24 mouse cellular contexts compared by ENCODE assay signal in genomic region chr6:141986772-141987171, GRCm38 (mm10). TPM values are rescaled to one million over a fixed set of nuclear protein-coding genes. Genes with fewer than 3 reads are reported as not detected.
"Had no signal": no experiment of that assay in that cellular context is flagged by ENCODE, and none has a peak within 500 bp of the region (broad histone marks: within the 10 kb centered on the region; RNA-seq: fewer than 3 reads in every experiment).

No protein-coding gene starts in this region.

- H3K4me1 ChIP-seq: neural tube, embryonic 13.5 days; neural tube, embryonic 15.5 days; stomach, embryonic 15.5 days had no signal

- H3K4me2 ChIP-seq: neural tube, embryonic 13.5 days; neural tube, embryonic 15.5 days; stomach, embryonic 15.5 days had no signal

- H3K9me3 ChIP-seq: neural tube, embryonic 13.5 days; neural tube, embryonic 15.5 days; stomach, embryonic 15.5 days had no signal

- H3K9ac ChIP-seq: neural tube, embryonic 13.5 days; neural tube, embryonic 15.5 days; stomach, embryonic 15.5 days had no signal

- H3K27me3 ChIP-seq: neural tube, embryonic 13.5 days; neural tube, embryonic 15.5 days; stomach, embryonic 15.5 days had no signal

- H3K36me3 ChIP-seq: neural tube, embryonic 13.5 days; neural tube, embryonic 15.5 days; stomach, embryonic 15.5 days had no signal

- H3K27ac ChIP-seq: neural tube, embryonic 13.5 days; neural tube, embryonic 15.5 days; stomach, embryonic 15.5 days; stomach, postnatal 0 days had no signal

- DNase-seq: retina, postnatal 1 day; right cerebral cortex, adult 18-20 months; right cerebral cortex, postnatal 14 days; right cerebral cortex, postnatal 25 days; right cerebral cortex, postnatal 4 days; spleen, adult 18-20 months; thymus, adult 18-20 months; thymus, adult 2 months; thymus, postnatal 14 days; thymus, postnatal 25 days; thymus, postnatal 36 days; thymus, postnatal 4 days had no signal

- H3K4me3 ChIP-seq: neural tube, embryonic 13.5 days; neural tube, embryonic 15.5 days; stomach, embryonic 15.5 days had no signal

RNA-seq across cellular contexts. Expression of gene Gm6614, which starts 24.4 kb away (rescaled TPM):
- polyA plus RNA-seq: neural tube, embryonic 13.5 days; neural tube, embryonic 15.5 days; small intestine, adult 2 months; spleen, adult 2 months; stomach, embryonic 14.5 days; stomach, embryonic 15.5 days; stomach, embryonic 16.5 days; stomach, postnatal 0 days; testis, adult 2 months; thymus, adult 2 months; thymus, postnatal 0 days; urinary bladder, adult 2 months had no signal

RNA-seq across cellular contexts. Expression of gene Slco1a1, which starts 40.0 kb away (rescaled TPM):
- polyA plus RNA-seq: neural tube, embryonic 13.5 days; neural tube, embryonic 14.5 days; neural tube, embryonic 15.5 days; small intestine, adult 2 months; spleen, adult 2 months; stomach, embryonic 14.5 days; stomach, embryonic 15.5 days; stomach, embryonic 16.5 days; stomach, postnatal 0 days; testis, adult 2 months; thymus, adult 2 months; thymus, postnatal 0 days had no signal
